Mouse (Mus musculus): Measurements from ENCODE around the gene Vangl2. TPM values are rescaled to one million over a fixed set of nuclear protein-coding genes. Genes with fewer than 3 reads are reported as not detected.

Gene Vangl2
- polyA plus RNA-seq, 1 experiment from 2014 or later, result 0.57 TPM

DNA sequence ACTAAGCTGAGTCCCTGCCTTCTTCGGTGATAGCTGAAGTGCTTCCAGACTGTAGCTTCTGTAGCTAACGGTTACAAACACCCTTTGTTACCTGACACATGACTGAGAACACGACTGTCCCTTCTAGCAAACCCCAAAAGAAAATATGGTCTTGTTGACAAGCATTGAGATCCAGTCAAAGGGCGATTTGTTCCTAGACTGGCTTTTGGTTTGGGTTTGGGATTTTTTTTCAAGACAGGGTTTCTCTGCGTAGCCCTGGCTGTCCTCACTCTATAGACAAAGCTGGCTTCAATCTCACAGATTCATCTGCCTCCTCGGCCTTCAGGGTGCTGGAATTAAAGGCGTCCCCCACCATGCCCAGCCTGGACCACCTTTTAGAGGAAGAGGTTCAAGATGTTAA lies 31.5 kb downstream of the Vangl2 start:
- ATAC-seq (ENCODE audit: low read depth), result no peak
- Histone ChIP-seq H3K27ac (ENCODE audit: low read length) (no peak overlapping the region), H3K36me3 (ENCODE audit: control insufficient read depth, insufficient read depth) (no peaks in the 10 kb centered on the region), H3K27me3 (ENCODE audit: control insufficient read depth, insufficient read depth, low read depth, low read length) (no peaks in the 10 kb centered on the region), H3K9ac (ENCODE audit: low read depth, low read length) (no peak overlapping the region), H3K4me1 (ENCODE audit: control insufficient read depth, low read depth, low read length) (no peaks in the 10 kb centered on the region), H3K4me2 (ENCODE audit: low read depth, low read length) (no peak overlapping the region), H3K4me3 (ENCODE audit: low read depth, low read length) (no peak overlapping the region), H3K9me3 (replicated peaks; ENCODE audit: control insufficient read depth, low read length) (no peaks in the 10 kb centered on the region)
- WGBS (ENCODE audit: insufficient replicate concordance), result 64% methylated on average over 7 of the region's 7 CpGs

DNA sequence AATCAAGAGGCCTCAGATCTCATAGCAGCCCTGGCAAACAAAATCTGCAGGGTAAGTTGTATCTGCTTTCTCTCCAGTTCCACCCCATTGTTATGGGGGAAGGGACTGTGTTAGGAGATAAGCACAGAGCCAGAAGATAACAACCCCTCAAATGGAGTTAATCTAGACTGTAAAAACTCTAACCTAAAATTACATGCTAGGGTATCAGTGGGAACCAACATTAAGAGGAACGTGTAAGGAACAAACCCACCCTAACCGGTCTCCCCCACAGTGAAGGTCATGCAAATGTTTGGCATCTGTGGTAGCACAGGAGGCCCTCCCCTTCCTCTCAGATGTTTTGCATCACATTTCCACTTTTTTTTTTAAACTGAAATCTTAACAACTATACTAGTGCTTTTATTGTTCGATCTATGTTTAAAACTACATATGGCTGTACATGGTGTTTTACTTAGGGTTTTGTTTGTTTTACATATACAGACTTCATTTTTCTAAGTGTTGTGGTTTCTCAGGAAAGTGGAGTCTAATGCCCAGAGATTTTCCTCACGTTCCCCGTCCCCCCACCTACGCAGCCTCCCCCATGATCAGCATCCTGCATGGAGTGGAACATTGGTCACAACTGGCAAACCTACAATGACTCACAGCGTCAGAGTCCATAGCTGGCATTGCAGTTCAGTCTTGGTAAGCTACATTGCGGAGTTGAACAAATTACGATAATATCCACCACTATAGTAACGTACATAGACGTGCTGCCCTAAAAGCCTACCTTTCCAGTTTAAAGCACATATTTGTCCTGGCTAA lies 33.1 kb downstream of the Vangl2 start:
- peak; percentile 27; the same call in 1 of the 2 replicates for ATAC-seq (ENCODE audit: low read depth)
- H3K27me3 ChIP-seq (ENCODE audit: control insufficient read depth, insufficient read depth, low read depth, low read length), result no peaks in the 10 kb centered on the region
- H3K4me3 ChIP-seq (ENCODE audit: low read depth, low read length), result no peak overlapping the region
- H3K9ac ChIP-seq (ENCODE audit: low read depth, low read length), result no peak overlapping the region
- no peak overlapping the region for H3K4me2 ChIP-seq (ENCODE audit: low read depth, low read length)
- 55% methylated on average over 11 of the region's 11 CpGs for WGBS (ENCODE audit: insufficient replicate concordance)
- no peaks in the 10 kb centered on the region for H3K9me3 ChIP-seq (replicated peaks; ENCODE audit: control insufficient read depth, low read length)
- no peak overlapping the region for H3K27ac ChIP-seq (ENCODE audit: low read length)
- no peaks in the 10 kb centered on the region for H3K4me1 ChIP-seq (ENCODE audit: control insufficient read depth, low read depth, low read length)
- no peaks in the 10 kb centered on the region for H3K36me3 ChIP-seq (ENCODE audit: control insufficient read depth, insufficient read depth)

DNA sequence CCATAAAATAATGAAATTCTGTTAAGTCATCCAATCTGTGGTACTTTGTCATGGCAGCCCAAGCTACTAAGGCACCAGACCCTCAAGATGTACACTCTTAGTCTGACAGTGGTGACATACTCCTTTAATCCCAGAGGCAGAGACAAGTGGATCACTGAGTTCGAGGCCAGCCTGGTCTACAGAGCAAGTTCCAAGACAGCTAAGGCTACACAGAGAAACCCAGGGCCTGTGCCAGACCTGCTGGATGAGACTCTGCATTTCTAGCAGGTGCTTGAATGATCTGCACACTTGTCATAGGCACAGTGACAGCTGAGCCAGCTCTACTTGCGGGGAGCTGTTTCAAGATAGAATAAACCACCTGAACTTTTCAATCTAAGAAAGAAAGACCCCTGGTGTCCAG lies 33.7 kb downstream of the Vangl2 start:
- ATAC-seq (ENCODE audit: low read depth), result no peak
- H3K4me1 ChIP-seq (ENCODE audit: control insufficient read depth, low read depth, low read length), result no peaks in the 10 kb centered on the region
- H3K36me3 ChIP-seq (ENCODE audit: control insufficient read depth, insufficient read depth), result no peaks in the 10 kb centered on the region
- no peak overlapping the region for H3K4me3 ChIP-seq (ENCODE audit: low read depth, low read length)
- WGBS (ENCODE audit: insufficient replicate concordance), result 52% methylated on average over 2 of the region's 2 CpGs
- no peak overlapping the region for H3K9ac ChIP-seq (ENCODE audit: low read depth, low read length)
- no peaks in the 10 kb centered on the region for H3K9me3 ChIP-seq (replicated peaks; ENCODE audit: control insufficient read depth, low read length)
- H3K4me2 ChIP-seq (ENCODE audit: low read depth, low read length), result no peak overlapping the region
- H3K27me3 ChIP-seq (ENCODE audit: control insufficient read depth, insufficient read depth, low read depth, low read length), result no peaks in the 10 kb centered on the region
- no peak overlapping the region for H3K27ac ChIP-seq (ENCODE audit: low read length)

DNA sequence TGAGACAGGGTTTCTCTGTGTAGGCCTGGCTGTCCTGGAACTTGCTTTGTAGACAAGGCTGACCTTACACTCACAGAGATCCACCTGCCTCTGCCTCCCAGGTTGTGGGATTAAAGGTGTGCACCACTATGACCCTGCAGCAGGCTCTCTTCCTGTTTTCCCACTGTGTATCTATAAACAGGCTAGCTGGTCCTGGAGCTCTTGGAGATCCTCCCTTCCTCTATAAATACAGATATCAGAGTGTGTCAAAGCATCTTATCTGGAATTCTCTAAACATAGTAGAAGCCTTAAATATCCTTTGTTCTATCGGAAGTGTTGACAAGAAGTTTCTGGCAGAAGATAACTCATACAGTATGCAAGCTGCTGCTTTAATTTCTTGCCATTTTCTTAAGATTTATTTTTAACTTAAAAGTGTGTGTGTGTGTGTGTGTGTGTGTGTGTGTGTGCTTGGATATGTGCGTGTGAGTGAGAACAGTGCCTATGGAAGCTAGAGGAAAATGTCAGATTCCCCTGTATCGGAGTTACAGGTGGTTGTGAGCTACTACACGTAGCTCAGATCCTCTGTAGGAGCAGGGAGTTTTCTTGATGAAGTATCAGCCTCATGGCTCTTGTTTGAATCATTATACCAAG lies 35.2 kb downstream of the Vangl2 start:
- H3K4me2 ChIP-seq (ENCODE audit: low read depth, low read length), result no peak overlapping the region
- no peak overlapping the region for H3K9ac ChIP-seq (ENCODE audit: low read depth, low read length)
- H3K36me3 ChIP-seq (ENCODE audit: control insufficient read depth, insufficient read depth), result no peaks in the 10 kb centered on the region
- no peaks in the 10 kb centered on the region for H3K9me3 ChIP-seq (replicated peaks; ENCODE audit: control insufficient read depth, low read length)
- no peak overlapping the region for H3K4me3 ChIP-seq (ENCODE audit: low read depth, low read length)
- WGBS (ENCODE audit: insufficient replicate concordance), result 60% methylated on average over 4 of the region's 4 CpGs
- H3K27ac ChIP-seq (ENCODE audit: low read length), result no peak overlapping the region
- no peaks in the 10 kb centered on the region for H3K4me1 ChIP-seq (ENCODE audit: control insufficient read depth, low read depth, low read length)
- H3K27me3 ChIP-seq (ENCODE audit: control insufficient read depth, insufficient read depth, low read depth, low read length), result no peaks in the 10 kb centered on the region
- ATAC-seq (ENCODE audit: low read depth), result no peak

DNA sequence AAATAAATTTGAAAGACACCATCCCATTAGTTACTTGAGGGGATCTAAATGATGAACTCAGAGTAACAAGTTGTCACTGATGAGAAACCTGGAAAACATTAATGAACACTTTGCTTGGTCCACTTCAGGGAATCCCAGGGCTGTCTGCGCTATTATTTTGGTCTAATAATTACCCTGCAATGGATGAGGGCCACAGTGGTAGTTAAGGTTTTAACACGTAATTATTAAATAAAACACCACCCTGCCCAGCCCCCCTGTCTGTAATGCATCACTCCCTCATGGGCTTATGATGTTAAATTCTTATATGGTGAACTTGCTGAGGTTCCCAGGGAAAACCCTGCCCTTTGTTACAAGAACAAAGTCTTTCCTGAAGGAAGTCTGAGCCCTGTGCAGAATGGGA lies 36.4 kb downstream of the Vangl2 start:
- no peak overlapping the region for H3K4me2 ChIP-seq (ENCODE audit: low read depth, low read length)
- no peaks in the 10 kb centered on the region for H3K27me3 ChIP-seq (ENCODE audit: control insufficient read depth, insufficient read depth, low read depth, low read length)
- no peaks in the 10 kb centered on the region for H3K9me3 ChIP-seq (replicated peaks; ENCODE audit: control insufficient read depth, low read length)
- no peaks in the 10 kb centered on the region for H3K4me1 ChIP-seq (ENCODE audit: control insufficient read depth, low read depth, low read length)
- no peak overlapping the region for H3K4me3 ChIP-seq (ENCODE audit: low read depth, low read length)
- 69% methylated on average over 2 of the region's 2 CpGs for WGBS (ENCODE audit: insufficient replicate concordance)
- H3K36me3 ChIP-seq (ENCODE audit: control insufficient read depth, insufficient read depth), result no peaks in the 10 kb centered on the region
- H3K27ac ChIP-seq (ENCODE audit: low read length), result no peak overlapping the region
- no peak overlapping the region for H3K9ac ChIP-seq (ENCODE audit: low read depth, low read length)
- no peak for ATAC-seq (ENCODE audit: low read depth)

DNA sequence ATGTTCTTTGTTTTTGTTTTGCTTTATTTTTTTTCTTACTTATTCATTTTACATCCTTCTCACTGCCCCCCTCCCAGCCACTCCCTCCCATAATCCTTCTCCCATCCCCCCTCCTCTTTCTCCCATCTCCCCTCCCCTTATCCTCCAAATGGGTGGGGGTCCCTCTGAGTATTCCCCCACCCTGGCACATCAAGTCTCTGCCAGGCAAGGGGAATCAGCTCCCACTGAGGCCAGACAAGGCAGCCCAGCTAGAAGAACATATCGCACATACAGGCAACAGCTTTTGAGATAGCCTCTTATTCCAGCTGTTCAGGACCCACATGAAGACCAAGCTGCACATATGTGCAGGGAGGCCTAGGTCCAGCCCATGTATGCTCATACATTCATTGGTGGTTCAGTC lies 44.1 kb downstream of the Vangl2 start:
- no peak for ATAC-seq (ENCODE audit: low read depth)
- no peaks in the 10 kb centered on the region for H3K27me3 ChIP-seq (ENCODE audit: control insufficient read depth, insufficient read depth, low read depth, low read length)
- H3K9ac ChIP-seq (ENCODE audit: low read depth, low read length), result no peak overlapping the region
- WGBS (ENCODE audit: insufficient replicate concordance), result 88% methylated on average over 1 of the region's 1 CpGs
- no peaks in the 10 kb centered on the region for H3K36me3 ChIP-seq (ENCODE audit: control insufficient read depth, insufficient read depth)
- H3K9me3 ChIP-seq (replicated peaks; ENCODE audit: control insufficient read depth, low read length), result no peaks in the 10 kb centered on the region
- H3K27ac ChIP-seq (ENCODE audit: low read length), result no peak overlapping the region
- H3K4me2 ChIP-seq (ENCODE audit: low read depth, low read length), result no peak overlapping the region
- H3K4me1 ChIP-seq (ENCODE audit: control insufficient read depth, low read depth, low read length), result no peaks in the 10 kb centered on the region
- no peak overlapping the region for H3K4me3 ChIP-seq (ENCODE audit: low read depth, low read length)

DNA sequence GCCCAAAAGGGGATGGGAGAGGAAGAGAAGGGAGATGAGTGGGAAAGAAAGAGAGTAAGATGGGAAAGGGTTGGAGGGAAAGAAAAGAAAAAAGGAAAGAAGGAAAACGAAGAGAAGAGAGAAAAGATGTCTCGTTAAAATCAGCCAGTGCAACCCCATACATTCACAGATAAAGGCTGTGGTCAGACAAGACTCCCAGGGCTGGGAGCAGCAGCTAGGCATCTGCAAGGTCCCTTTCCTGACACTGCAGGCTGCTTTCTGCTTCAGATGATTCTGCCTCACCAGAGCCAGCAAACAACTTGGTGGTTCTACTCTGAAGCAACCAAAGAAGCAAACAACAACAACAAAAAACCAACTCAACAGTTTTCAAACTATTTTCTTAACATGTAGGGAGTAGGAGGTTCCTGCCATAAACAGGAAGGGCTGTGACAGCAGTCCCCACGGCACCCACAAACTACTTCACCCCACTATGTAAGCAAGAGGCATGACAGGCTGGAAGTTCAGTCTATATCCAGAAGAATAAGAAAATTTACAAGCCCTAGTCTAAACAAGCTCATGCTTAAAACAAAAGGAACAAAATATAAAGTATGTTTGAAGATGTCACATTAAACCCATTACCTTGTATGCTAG lies 44.8 kb downstream of the Vangl2 start:
- Histone ChIP-seq H3K36me3 (ENCODE audit: control insufficient read depth, insufficient read depth) (no peaks in the 10 kb centered on the region), H3K4me2 (ENCODE audit: low read depth, low read length) (no peak overlapping the region), H3K4me1 (ENCODE audit: control insufficient read depth, low read depth, low read length) (no peaks in the 10 kb centered on the region), H3K27me3 (ENCODE audit: control insufficient read depth, insufficient read depth, low read depth, low read length) (no peaks in the 10 kb centered on the region), H3K9me3 (replicated peaks; ENCODE audit: control insufficient read depth, low read length) (no peaks in the 10 kb centered on the region), H3K27ac (ENCODE audit: low read length) (no peak overlapping the region), H3K9ac (ENCODE audit: low read depth, low read length) (no peak overlapping the region), H3K4me3 (ENCODE audit: low read depth, low read length) (no peak overlapping the region)
- ATAC-seq (ENCODE audit: low read depth), result no peak
- 12% methylated on average over 3 of the region's 3 CpGs for WGBS (ENCODE audit: insufficient replicate concordance)

DNA sequence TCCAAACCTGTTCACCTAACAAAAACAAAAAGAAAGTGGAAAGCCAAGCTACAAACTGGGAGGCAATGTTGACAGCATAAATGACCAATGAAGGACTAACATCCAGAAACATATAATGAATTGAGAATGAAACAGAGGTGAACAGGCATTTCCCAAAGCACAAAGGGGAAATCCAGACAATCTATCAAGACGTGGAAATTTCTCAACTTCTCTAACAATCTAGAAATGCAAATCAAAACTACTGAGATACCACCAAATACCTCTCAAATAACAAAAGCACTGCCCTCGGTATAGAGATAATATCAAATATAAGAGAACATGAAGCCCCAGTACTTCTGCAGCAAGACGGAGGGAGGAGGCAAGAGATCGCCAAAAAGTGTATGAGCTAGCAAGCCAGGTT lies 45.5 kb downstream of the Vangl2 start:
- H3K36me3 ChIP-seq (ENCODE audit: control insufficient read depth, insufficient read depth), result no peaks in the 10 kb centered on the region
- WGBS (ENCODE audit: insufficient replicate concordance), result 43% methylated on average over 4 of the region's 4 CpGs
- no peak overlapping the region for H3K27ac ChIP-seq (ENCODE audit: low read length)
- no peaks in the 10 kb centered on the region for H3K4me1 ChIP-seq (ENCODE audit: control insufficient read depth, low read depth, low read length)
- no peaks in the 10 kb centered on the region for H3K27me3 ChIP-seq (ENCODE audit: control insufficient read depth, insufficient read depth, low read depth, low read length)
- H3K4me3 ChIP-seq (ENCODE audit: low read depth, low read length), result no peak overlapping the region
- no peak overlapping the region for H3K4me2 ChIP-seq (ENCODE audit: low read depth, low read length)
- no peak for ATAC-seq (ENCODE audit: low read depth)
- H3K9me3 ChIP-seq (replicated peaks; ENCODE audit: control insufficient read depth, low read length), result no peaks in the 10 kb centered on the region
- no peak overlapping the region for H3K9ac ChIP-seq (ENCODE audit: low read depth, low read length)

DNA sequence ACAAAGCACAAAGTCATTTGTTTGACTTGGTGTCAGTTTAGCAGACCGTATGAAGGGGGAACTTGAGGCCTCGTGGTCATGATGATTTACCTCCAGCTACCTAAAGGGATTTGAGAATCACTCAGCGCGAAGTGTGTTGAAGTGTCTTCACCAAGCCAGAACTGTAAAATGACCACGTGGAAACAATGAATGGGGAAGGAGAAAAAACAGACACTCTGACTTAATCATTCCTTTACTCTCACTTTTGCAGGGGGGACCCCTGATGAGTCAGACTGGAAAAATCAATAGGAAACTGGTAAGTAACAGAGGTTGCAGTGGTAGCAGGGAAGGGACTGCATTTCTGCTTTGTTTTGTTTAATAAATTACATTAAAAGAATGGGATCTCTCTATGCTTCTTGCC lies 46.1 kb downstream of the Vangl2 start:
- no peak overlapping the region for H3K27ac ChIP-seq (ENCODE audit: low read length)
- H3K4me3 ChIP-seq (ENCODE audit: low read depth, low read length), result no peak overlapping the region
- H3K36me3 ChIP-seq (ENCODE audit: control insufficient read depth, insufficient read depth), result no peaks in the 10 kb centered on the region
- ATAC-seq (ENCODE audit: low read depth), result no peak
- no peaks in the 10 kb centered on the region for H3K9me3 ChIP-seq (replicated peaks; ENCODE audit: control insufficient read depth, low read length)
- H3K4me1 ChIP-seq (ENCODE audit: control insufficient read depth, low read depth, low read length), result no peaks in the 10 kb centered on the region
- H3K9ac ChIP-seq (ENCODE audit: low read depth, low read length), result no peak overlapping the region
- no peaks in the 10 kb centered on the region for H3K27me3 ChIP-seq (ENCODE audit: control insufficient read depth, insufficient read depth, low read depth, low read length)
- H3K4me2 ChIP-seq (ENCODE audit: low read depth, low read length), result no peak overlapping the region
- WGBS (ENCODE audit: insufficient replicate concordance), result 43% methylated on average over 5 of the region's 5 CpGs

All from liver, embryonic 16.5 days (tissue).